Mouse (Mus musculus): ENCODE data around the gene Rgs7. TPM values are rescaled to one million over a fixed set of nuclear protein-coding genes. Genes with fewer than 3 reads are reported as not detected.

Rgs7 gene
- polyA plus RNA-seq (2012), result not detected in 2 replicates

DNA sequence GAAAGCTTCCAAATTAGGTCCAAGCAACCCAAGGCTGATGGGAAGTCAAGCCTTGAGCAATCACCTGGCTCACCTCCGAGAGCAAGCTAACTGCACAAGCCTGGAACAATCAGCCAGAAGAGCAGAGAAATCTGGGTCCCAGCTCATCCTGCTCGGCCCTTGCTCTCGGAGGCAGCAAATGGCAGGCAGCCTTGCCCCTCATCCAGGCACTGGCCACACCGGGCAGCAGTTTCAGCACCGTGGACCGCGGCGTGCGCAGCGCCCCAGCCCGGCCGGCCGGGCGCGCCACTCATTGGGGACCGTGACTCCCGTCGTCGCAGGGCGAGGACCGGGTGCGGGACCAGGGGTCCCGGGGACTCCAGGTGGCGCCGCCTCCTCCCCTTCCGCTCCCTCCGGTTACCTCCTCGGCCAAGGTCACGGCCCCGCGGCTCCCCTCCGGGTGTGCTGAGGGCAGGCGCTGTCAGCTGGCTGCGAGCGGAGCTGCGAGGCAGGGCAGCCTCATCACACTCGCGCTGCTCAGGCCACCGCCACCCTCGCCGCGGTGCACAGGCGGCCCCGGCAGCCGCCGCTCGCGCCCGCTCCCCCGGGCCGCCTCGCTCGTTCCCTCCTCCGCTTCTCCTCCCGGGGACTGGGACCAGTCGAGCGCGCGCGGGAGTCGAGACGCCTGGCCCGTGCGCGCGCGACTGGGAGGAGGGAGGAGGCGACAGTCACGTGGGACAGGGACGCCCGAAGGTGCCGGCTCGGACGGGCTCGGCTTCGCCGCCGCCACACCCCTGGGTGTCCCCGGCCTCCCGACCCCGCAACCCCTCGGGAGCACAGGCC is at the start of gene Rgs7:
Gene Rgs7 (minus strand): TSS at position 640 of the 822 bp plus-strand sequence.

Other genes with a start within 250 kb of the Rgs7 start
- gene Kmo, start 127.9 kb upstream of the Rgs7 start, polyA plus RNA-seq (2012), result 0.13 and 1.3 TPM in 2 replicates
- gene Fh1, start 133.1 kb upstream of the Rgs7 start, polyA plus RNA-seq (2012), result 12.9 and 13.3 TPM in 2 replicates
- 0.84 and 1.2 TPM in 2 replicates for gene Opn3, start 200.3 kb upstream of the Rgs7 start, polyA plus RNA-seq (2012)
- gene Chml, start 200.4 kb upstream of the Rgs7 start, polyA plus RNA-seq (2012), result 14.6 and 15.6 TPM in 2 replicates
- not detected in 2 replicates for gene Wdr64, start 206.1 kb upstream of the Rgs7 start, polyA plus RNA-seq (2012)